ENCODE assay signal across 18 mouse cellular contexts in genomic region chr2:119411016-119411415, GRCm38 (mm10). TPM values are rescaled to one million over a fixed set of nuclear protein-coding genes. Genes with fewer than 3 reads are reported as not detected.
DNase-seq lines count a peak whose midpoint lies in the region; ATAC-seq and TF ChIP-seq lines count a peak whose summit lies in the region.
"Had no signal": no experiment of that assay in that cellular context is flagged by ENCODE, and none has a peak within 500 bp of the region (broad histone marks: within the 10 kb centered on the region; RNA-seq: fewer than 3 reads in every experiment).

No protein-coding gene starts in this region.

- no peak overlapping the region for H3K9ac ChIP-seq in kidney, embryonic 14.5 days (ENCODE audit: low read depth, low read length)
- H3K9ac ChIP-seq in lung, embryonic 14.5 days, result no peak overlapping the region
- H3K9ac ChIP-seq: liver, embryonic 13.5 days; neural tube, embryonic 15.5 days had no signal

- H3K4me3 ChIP-seq in kidney, embryonic 14.5 days (ENCODE audit: low read length), result no peak overlapping the region
- H3K4me3 ChIP-seq in lung, embryonic 14.5 days (ENCODE audit: low read depth, low read length), result no peak overlapping the region
- no peak overlapping the region for H3K4me3 ChIP-seq in lung, adult 2 months (replicated peaks; ENCODE audit: extremely low read depth, low read depth, low read length)
- H3K4me3 ChIP-seq: hindbrain, embryonic 10.5 days; limb, embryonic 10.5 days; liver, embryonic 13.5 days; myocyte; neural tube, embryonic 15.5 days had no signal

- TF ChIP-seq CTCF in lung, embryonic 14.5 days (IDR thresholded peaks at IDR 0.05; ENCODE audit: low read depth), result no peak
- no peak for TF ChIP-seq CTCF in lung, adult 2 months (IDR thresholded peaks at IDR 0.05; ENCODE audit: insufficient read depth, low read length)

- H3K9me3 ChIP-seq in kidney, embryonic 14.5 days (ENCODE audit: control insufficient read depth, low read length), result no peaks in the 10 kb centered on the region
- no peaks in the 10 kb centered on the region for H3K9me3 ChIP-seq in lung, embryonic 14.5 days (ENCODE audit: low read depth, low read length)
- H3K9me3 ChIP-seq: hindbrain, embryonic 10.5 days; limb, embryonic 10.5 days; liver, embryonic 13.5 days; neural tube, embryonic 15.5 days had no signal

- 86% methylated on average over 5 of the region's 5 CpGs for WGBS in kidney, embryonic 14.5 days
- 72% methylated on average over 5 of the region's 5 CpGs for whole genome bisulfite sequencing in lung, embryonic 14.5 days
- WGBS in lung, adult 2 months, result 46% methylated on average over 5 of the region's 5 CpGs

- intact Hi-C loops in heart, postnatal 10 days (cut with DNase I), result loop anchor here (1.0 kb wide), 1 partner anchor 73 kb away; no protein-coding TSS in a partner anchor

- peaks cover 78% of the 10 kb centered on the region for H3K36me3 ChIP-seq in kidney, embryonic 14.5 days (ENCODE audit: control insufficient read depth, insufficient read depth, low read length)
- peaks cover 80% of the 10 kb centered on the region for H3K36me3 ChIP-seq in lung, embryonic 14.5 days (ENCODE audit: insufficient read depth)

- H3K4me2 ChIP-seq in kidney, embryonic 14.5 days (replicated peaks; ENCODE audit: low read depth, low read length), result no peak overlapping the region
- H3K4me2 ChIP-seq in lung, embryonic 14.5 days, result no peak overlapping the region
- H3K4me2 ChIP-seq: liver, embryonic 13.5 days; neural tube, embryonic 15.5 days had no signal

- no peaks in the 10 kb centered on the region for H3K27me3 ChIP-seq in kidney, embryonic 14.5 days (ENCODE audit: control insufficient read depth, insufficient read depth, low read length)
- no peaks in the 10 kb centered on the region for H3K27me3 ChIP-seq in lung, embryonic 14.5 days (ENCODE audit: insufficient read depth, low read length)
- H3K27me3 ChIP-seq: liver, embryonic 13.5 days; neural tube, embryonic 15.5 days had no signal

- DNase-seq in heart, adult 11 months, result peak; percentile 91
- no peak for DNase-seq in heart, postnatal 10 days
- peak; percentile 14 for DNase-seq in kidney, adult 9 months
- peak; percentile 38 for DNase-seq in lung, embryonic 14.5 days
- DNase-seq in lung, adult 2 months, result no peak
- DNase-seq in lung, postnatal 14 days, result peak; percentile 16
- DNase-seq in adrenal gland, postnatal 14 days, result no peak
- DNase-seq: cerebellum, postnatal 10 days; gastrocnemius, postnatal 10 days; liver, embryonic 13.5 days; midbrain, embryonic 14.5 days; retina, postnatal 1 day; right cerebral cortex, postnatal 4 days had no signal

- H3K4me1 ChIP-seq in kidney, embryonic 14.5 days (ENCODE audit: control insufficient read depth, insufficient read depth, low read length), result 0 out of 2 replicates have a peak, but pooled peaks cover 2% of the 10 kb centered on the region
- H3K4me1 ChIP-seq in lung, embryonic 14.5 days (ENCODE audit: insufficient read depth), result no peaks in the 10 kb centered on the region
- peaks cover 24% of the 10 kb centered on the region for H3K4me1 ChIP-seq in lung, adult 2 months (ENCODE audit: control insufficient read depth, insufficient read depth, low read length)
- H3K4me1 ChIP-seq: hindbrain, embryonic 10.5 days; limb, embryonic 10.5 days; liver, embryonic 13.5 days had no signal

- H3K27ac ChIP-seq in kidney, embryonic 14.5 days (ENCODE audit: low read depth, low read length), result no peak overlapping the region
- H3K27ac ChIP-seq in lung, embryonic 14.5 days (ENCODE audit: low read depth), result no peak overlapping the region
- H3K27ac ChIP-seq: hindbrain, embryonic 10.5 days; limb, embryonic 10.5 days; liver, embryonic 13.5 days; neural tube, embryonic 15.5 days had no signal

- ATAC-seq in kidney, embryonic 14.5 days (ENCODE audit: low FRiP score, low TSS enrichment), result no peak
- no peak for ATAC-seq in lung, embryonic 14.5 days (ENCODE audit: insufficient read depth)

- TF ChIP-seq POLR2A in lung, adult 2 months (IDR thresholded peaks at IDR 0.05; ENCODE audit: borderline replicate concordance, extremely low read depth, low read depth, low read length), result no peak

RNA-seq across cellular contexts. Expression of gene Chac1, which starts 60.0 kb away (rescaled TPM):
- total RNA-seq in heart, postnatal 10 days (2021), result 1 to 10 TPM; 3.5 to 7.5 TPM
- 0.38 and 1.0 TPM in 2 replicates for polyA plus RNA-seq in kidney, embryonic 14.5 days (2014; fragmentation: Nextera tagmentation; extraction: Ambion mirVana)
- polyA plus RNA-seq in lung, embryonic 14.5 days (2014; fragmentation: Nextera tagmentation; extraction: Ambion mirVana), result 0.64 and 0.70 TPM in 2 replicates
- polyA plus RNA-seq in lung, adult 2 months (2012; rRNA removed), result 9.2 and 10.7 TPM in 2 replicates
- total RNA-seq in adrenal gland, postnatal 14 days (2021), result 3.7 and 6.2 TPM in 2 replicates

Comparison
In these comparisons a context has a peak if more than half of its experiments do, and no peak if none do; other contexts are left out.
1. DNase-seq: peak in heart, adult 11 months (single experiment), kidney, adult 9 months (single experiment), lung, embryonic 14.5 days (single experiment) and lung, postnatal 14 days (single experiment); none in heart, postnatal 10 days (0 of 2), lung, adult 2 months (single experiment) and adrenal gland, postnatal 14 days (single experiment).